In the genomic region with DNA sequence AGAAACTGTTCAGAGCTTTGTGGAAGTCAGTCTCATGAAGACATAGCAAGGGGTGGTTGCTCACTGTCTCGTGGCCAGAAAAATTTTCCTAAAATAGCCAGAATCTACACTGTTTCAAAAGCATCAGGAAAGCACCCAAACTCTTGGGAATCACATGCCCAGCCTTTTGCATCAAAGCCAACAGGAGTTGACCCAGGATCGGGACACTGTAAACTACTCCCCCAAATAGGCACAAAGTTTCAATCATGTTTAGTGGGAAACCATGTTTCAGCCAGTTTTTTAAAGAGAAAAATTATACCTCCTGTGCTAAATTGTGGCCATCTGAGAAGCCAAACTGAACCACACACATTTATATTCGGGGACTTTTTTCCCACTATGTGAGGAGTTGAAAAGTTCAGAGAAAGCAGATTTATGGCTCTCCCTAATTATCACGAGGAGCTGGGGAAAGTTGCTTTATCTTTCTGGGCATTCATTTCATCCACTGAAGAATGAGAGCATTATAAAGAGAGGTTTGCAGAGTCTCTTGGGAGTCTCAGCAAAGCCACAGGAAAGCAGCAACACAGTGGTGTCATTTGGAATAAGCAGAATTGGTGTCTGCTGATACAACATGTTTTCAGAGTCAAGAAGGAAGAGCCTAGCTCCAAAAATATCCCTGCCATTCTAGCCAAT, we compare ENCODE assay signal across 20 mouse cellular contexts.
DNase-seq lines count a peak whose midpoint lies in the region; ATAC-seq and TF ChIP-seq lines count a peak whose summit lies in the region.
"Had no signal": no experiment of that assay in that cellular context is flagged by ENCODE, and none has a peak within 500 bp of the region (broad histone marks: within the 10 kb centered on the region; RNA-seq: fewer than 3 reads in every experiment).

No protein-coding gene starts in this region.

- H3K4me2 ChIP-seq in heart, embryonic 16.5 days (ENCODE audit: low read depth, low read length), result no peak overlapping the region
- no peak overlapping the region for H3K4me2 ChIP-seq in lung, embryonic 14.5 days
- H3K4me2 ChIP-seq: embryonic facial prominence, embryonic 13.5 days; forebrain, embryonic 12.5 days; heart, embryonic 15.5 days; hindbrain, embryonic 13.5 days had no signal

- 0 out of 2 replicates have a peak, but pooled peaks have one; percentile 10 for ATAC-seq in heart, embryonic 16.5 days (replicated peaks; ENCODE audit: extremely low read depth, insufficient read depth, low FRiP score)
- no peak for ATAC-seq in lung, embryonic 14.5 days (ENCODE audit: insufficient read depth)
- ATAC-seq: intestine, postnatal 0 days had no signal

- H3K9ac ChIP-seq in heart, embryonic 16.5 days (ENCODE audit: low read length), result no peak overlapping the region
- no peak overlapping the region for H3K9ac ChIP-seq in lung, embryonic 14.5 days
- H3K9ac ChIP-seq: embryonic facial prominence, embryonic 13.5 days; forebrain, embryonic 12.5 days; heart, embryonic 15.5 days; hindbrain, embryonic 13.5 days had no signal

- no peaks in the 10 kb centered on the region for H3K27me3 ChIP-seq in heart, embryonic 16.5 days (ENCODE audit: control insufficient read depth, insufficient read depth, low read length)
- H3K27me3 ChIP-seq in lung, embryonic 14.5 days (ENCODE audit: insufficient read depth, low read length), result no peaks in the 10 kb centered on the region
- H3K27me3 ChIP-seq: embryonic facial prominence, embryonic 13.5 days; forebrain, embryonic 12.5 days; heart, embryonic 15.5 days; hindbrain, embryonic 13.5 days had no signal

- H3K36me3 ChIP-seq in heart, embryonic 16.5 days (ENCODE audit: control insufficient read depth, insufficient read depth), result no peaks in the 10 kb centered on the region
- no peaks in the 10 kb centered on the region for H3K36me3 ChIP-seq in lung, embryonic 14.5 days (ENCODE audit: insufficient read depth)
- no peaks in the 10 kb centered on the region for H3K36me3 ChIP-seq in macrophage (ENCODE audit: inconsistent target)
- H3K36me3 ChIP-seq: embryonic facial prominence, embryonic 13.5 days; forebrain, embryonic 12.5 days; G1E; heart, embryonic 15.5 days; hindbrain, embryonic 13.5 days; midbrain, embryonic 10.5 days had no signal

- H3K79me2 ChIP-seq in macrophage (ENCODE audit: inconsistent target), result no peaks in the 10 kb centered on the region

- 55% methylated on average over 4 of the region's 4 CpGs for WGBS in heart, embryonic 16.5 days
- WGBS in lung, embryonic 14.5 days, result 35% methylated on average over 4 of the region's 4 CpGs
- 77% methylated on average over 4 of the region's 4 CpGs for WGBS in macrophage (ENCODE audit: missing documents)

- H3K4me1 ChIP-seq in heart, embryonic 16.5 days (ENCODE audit: control insufficient read depth, insufficient read depth, low read length), result no peaks in the 10 kb centered on the region
- H3K4me1 ChIP-seq in lung, embryonic 14.5 days (ENCODE audit: insufficient read depth), result no peaks in the 10 kb centered on the region
- H3K4me1 ChIP-seq: embryonic facial prominence, embryonic 13.5 days; forebrain, embryonic 12.5 days; hindbrain, embryonic 13.5 days; midbrain, embryonic 10.5 days had no signal

- no peak overlapping the region for H3K4me3 ChIP-seq in heart, embryonic 16.5 days (ENCODE audit: low read length)
- no peak overlapping the region for H3K4me3 ChIP-seq in lung, embryonic 14.5 days (ENCODE audit: low read depth, low read length)
- H3K4me3 ChIP-seq in macrophage (ENCODE audit: inconsistent target), result no peak overlapping the region
- H3K4me3 ChIP-seq: embryonic facial prominence, embryonic 13.5 days; forebrain, embryonic 12.5 days; heart, embryonic 15.5 days; hindbrain, embryonic 13.5 days; midbrain, embryonic 10.5 days had no signal

- H3K27ac ChIP-seq in heart, embryonic 16.5 days (ENCODE audit: low read length), result no peak overlapping the region; the same call in 1 of the 2 replicates
- H3K27ac ChIP-seq in lung, embryonic 14.5 days (ENCODE audit: low read depth), result peak overlapping the region; percentile 4; the same call in 1 of the 2 replicates
- peak overlapping the region; percentile 89 for H3K27ac ChIP-seq in macrophage
- H3K27ac ChIP-seq: embryonic facial prominence, embryonic 13.5 days; forebrain, embryonic 12.5 days; heart, embryonic 15.5 days; hindbrain, embryonic 13.5 days; midbrain, embryonic 10.5 days had no signal

- no peak for DNase-seq in heart, postnatal 4 days
- DNase-seq in lung, embryonic 14.5 days, result no peak
- no peak for DNase-seq in lung, postnatal 14 days
- peak; percentile 88 for DNase-seq in adipocyte (ENCODE audit: low spot score)
- DNase-seq in thymus, postnatal 25 days, result no peak
- DNase-seq in spleen, adult 12 weeks (ENCODE audit: low spot score), result no peak
- DNase-seq: cerebellum, adult 11 months; cerebellum, postnatal 36 days; liver; lung, adult 18-20 months; thymus, adult 18-20 months had no signal

- no peaks in the 10 kb centered on the region for H3K9me3 ChIP-seq in heart, embryonic 16.5 days (replicated peaks; ENCODE audit: control insufficient read depth, low read length)
- no peaks in the 10 kb centered on the region for H3K9me3 ChIP-seq in lung, embryonic 14.5 days (ENCODE audit: low read depth, low read length)
- H3K9me3 ChIP-seq: embryonic facial prominence, embryonic 13.5 days; forebrain, embryonic 12.5 days; G1E; heart, embryonic 15.5 days; hindbrain, embryonic 13.5 days; midbrain, embryonic 10.5 days had no signal

- TF ChIP-seq CTCF in lung, embryonic 14.5 days (IDR thresholded peaks at IDR 0.05; ENCODE audit: low read depth), result no peak
